Mouse (Mus musculus) forebrain, embryonic 12.5 days (tissue): ENCODE data around the gene Sez6. TPM values are rescaled to one million over a fixed set of nuclear protein-coding genes. Genes with fewer than 3 reads are reported as not detected.

Experiments
- ATAC-seq: fragments of 200-750 bp; cut with Nextera tagmentation; 2 replicates; pipeline ENCODE4 v1.8.0; 2017; ENCODE audit warnings: moderate TSS enrichment; ENCODE audit not compliant: low FRiP score
- H3K27ac ChIP-seq: fragments of 300-500 bp; sonication (generic); 2 replicates; pipeline ENCODE4 v1.5.1; 2016; ENCODE audit warnings: mild to moderate bottlenecking
- H3K27me3 ChIP-seq: fragments of 300-500 bp; sonication (generic); 2 replicates; pipeline ENCODE4 v1.6.1; 2016; ENCODE audit warnings: mild to moderate bottlenecking
- H3K36me3 ChIP-seq: fragments of 300-500 bp; sonication (generic); replicated peaks from 2 replicates; pipeline ENCODE4 v1.6.1; 2016; ENCODE audit warnings: mild to moderate bottlenecking
- H3K4me1 ChIP-seq: fragments of 300-500 bp; sonication (generic); 2 replicates; pipeline ENCODE4 v1.6.1; 2016
- H3K4me2 ChIP-seq: fragments of 300-500 bp; sonication (generic); 2 replicates; pipeline ENCODE4 v1.6.1; 2016; ENCODE audit warnings: mild to moderate bottlenecking, moderate library complexity
- H3K4me3 ChIP-seq: fragments of 300-500 bp; sonication (generic); replicated peaks from 2 replicates; pipeline ENCODE4 v1.5.1; 2016; ENCODE audit warnings: mild to moderate bottlenecking
- H3K9ac ChIP-seq: fragments of 300-500 bp; sonication (generic); 2 replicates; pipeline ENCODE4 v1.6.1; 2016; ENCODE audit warnings: mild to moderate bottlenecking
- H3K9me3 ChIP-seq: fragments of 300-500 bp; sonication (generic); 2 replicates; pipeline ENCODE4 v1.6.1; 2016
- WGBS: fragments of 180-500 bp; shearing (Covaris S2); methylation state at CpG from one replicate; pipeline ENCODE4 v1.1.7; 2016; 5-methylcytosine and 5-hydroxymethylcytosine counted together
- polyA plus RNA-seq: library from polyadenylated mRNA; unstranded; fragments of >200 nt; fragmentation: Nextera tagmentation; extraction: Ambion mirVana; gene quantifications from 2 replicates; pipeline ENCODE4 v1.2.1, GENCODE M21; 2016

Sez6 gene
- polyA plus RNA-seq, 1 experiment from 2014 or later: 54.0 TPM

DNA sequence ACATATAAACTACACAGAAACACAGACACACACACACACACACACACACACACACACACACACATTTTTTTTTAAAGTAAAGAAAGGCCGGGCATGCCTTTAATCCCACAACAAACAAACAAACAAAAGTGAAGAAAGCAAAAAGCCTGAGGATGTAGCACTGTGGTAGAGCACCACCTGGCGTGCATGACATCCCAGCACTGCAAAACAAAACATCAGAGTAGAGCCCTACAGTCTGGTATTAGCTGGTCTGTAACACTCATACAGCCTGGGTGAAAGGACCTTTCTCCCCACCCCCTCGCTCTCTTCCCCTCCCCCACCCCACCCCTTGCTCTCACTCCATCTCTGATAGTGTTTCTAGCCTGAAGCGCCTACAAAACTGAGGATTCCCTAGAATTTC lies 45.3 kb downstream of the Sez6 start:
- Histone ChIP-seq H3K9ac (no peak overlapping the region), H3K4me1 (0 out of 2 replicates have a peak, but pooled peaks cover 6% of the 10 kb centered on the region), H3K4me2 (no peak overlapping the region), H3K36me3 (peaks cover 10% of the 10 kb centered on the region; the same call in 1 of the 2 replicates), H3K27ac (no peak overlapping the region), H3K27me3 (peaks cover 62% of the 10 kb centered on the region), H3K4me3 (no peak overlapping the region), H3K9me3 (no peaks in the 10 kb centered on the region)
- no peak for ATAC-seq
- WGBS: 37% methylated on average over 4 of the region's 4 CpGs

DNA sequence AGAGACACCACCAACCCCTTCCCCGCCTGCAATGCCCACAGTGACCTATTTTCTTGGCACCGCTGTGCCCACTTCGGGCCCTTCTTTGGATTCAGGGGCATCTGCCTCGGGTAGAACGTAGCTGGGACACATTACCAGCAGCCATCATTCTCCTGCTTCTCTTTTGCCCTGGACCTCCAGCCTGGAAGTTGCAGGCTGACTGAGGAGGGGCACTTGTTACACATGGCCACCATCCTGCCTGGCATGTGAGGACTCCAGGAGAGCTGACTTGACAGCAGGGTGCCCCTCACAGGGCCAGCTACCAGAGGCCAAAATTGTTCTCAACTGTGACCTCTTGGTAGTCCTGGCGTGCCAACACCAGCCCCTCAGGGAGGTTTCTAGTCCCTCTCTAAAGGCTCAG lies 47.6 kb downstream of the Sez6 start:
- Histone ChIP-seq H3K4me2 (no peak overlapping the region), H3K4me1 (peaks cover 10% of the 10 kb centered on the region; the same call in 1 of the 2 replicates), H3K27ac (no peak overlapping the region), H3K9ac (no peak overlapping the region), H3K4me3 (no peak overlapping the region), H3K9me3 (no peaks in the 10 kb centered on the region), H3K27me3 (peaks cover 45% of the 10 kb centered on the region), H3K36me3 (peaks cover 10% of the 10 kb centered on the region; the same call in 1 of the 2 replicates)
- WGBS: 86% methylated on average over 6 of the region's 6 CpGs
- ATAC-seq: no peak

DNA sequence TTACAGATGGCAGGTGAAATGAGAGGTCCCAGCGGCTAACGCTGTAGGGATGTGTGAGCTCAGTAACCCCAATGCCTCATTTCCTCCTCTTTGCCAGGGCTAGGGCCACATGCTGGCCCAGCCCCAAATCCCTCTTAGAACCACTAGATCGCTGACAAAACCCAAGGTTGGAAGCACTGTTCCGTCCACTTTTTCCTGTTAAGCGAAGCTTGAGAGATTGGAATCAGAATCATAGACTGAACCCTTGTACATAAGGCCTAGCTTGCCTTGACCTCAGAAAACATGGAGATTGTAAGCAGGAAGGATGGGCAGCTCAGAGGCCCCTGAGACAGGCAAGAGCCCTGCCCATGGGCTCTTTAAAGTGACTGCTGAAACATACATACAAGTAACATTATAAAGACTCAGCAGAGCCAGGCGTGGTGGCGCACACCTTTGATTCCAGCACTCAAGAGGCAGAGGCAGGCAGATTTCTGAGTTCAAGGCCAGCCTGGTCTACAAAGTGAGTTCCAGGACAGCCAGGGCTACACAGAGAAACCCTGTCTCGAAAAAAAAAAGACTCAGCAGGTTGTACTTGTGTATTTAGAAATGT lies 48.7 kb downstream of the Sez6 start:
- Histone ChIP-seq H3K4me2 (no peak overlapping the region), H3K9ac (no peak overlapping the region), H3K9me3 (no peaks in the 10 kb centered on the region), H3K4me1 (peaks cover 10% of the 10 kb centered on the region; the same call in 1 of the 2 replicates), H3K36me3 (peaks cover 7% of the 10 kb centered on the region; the same call in 1 of the 2 replicates), H3K27ac (no peak overlapping the region), H3K4me3 (no peak overlapping the region), H3K27me3 (peaks cover 34% of the 10 kb centered on the region)
- 86% methylated on average over 8 of the region's 8 CpGs for WGBS
- no peak for ATAC-seq

DNA sequence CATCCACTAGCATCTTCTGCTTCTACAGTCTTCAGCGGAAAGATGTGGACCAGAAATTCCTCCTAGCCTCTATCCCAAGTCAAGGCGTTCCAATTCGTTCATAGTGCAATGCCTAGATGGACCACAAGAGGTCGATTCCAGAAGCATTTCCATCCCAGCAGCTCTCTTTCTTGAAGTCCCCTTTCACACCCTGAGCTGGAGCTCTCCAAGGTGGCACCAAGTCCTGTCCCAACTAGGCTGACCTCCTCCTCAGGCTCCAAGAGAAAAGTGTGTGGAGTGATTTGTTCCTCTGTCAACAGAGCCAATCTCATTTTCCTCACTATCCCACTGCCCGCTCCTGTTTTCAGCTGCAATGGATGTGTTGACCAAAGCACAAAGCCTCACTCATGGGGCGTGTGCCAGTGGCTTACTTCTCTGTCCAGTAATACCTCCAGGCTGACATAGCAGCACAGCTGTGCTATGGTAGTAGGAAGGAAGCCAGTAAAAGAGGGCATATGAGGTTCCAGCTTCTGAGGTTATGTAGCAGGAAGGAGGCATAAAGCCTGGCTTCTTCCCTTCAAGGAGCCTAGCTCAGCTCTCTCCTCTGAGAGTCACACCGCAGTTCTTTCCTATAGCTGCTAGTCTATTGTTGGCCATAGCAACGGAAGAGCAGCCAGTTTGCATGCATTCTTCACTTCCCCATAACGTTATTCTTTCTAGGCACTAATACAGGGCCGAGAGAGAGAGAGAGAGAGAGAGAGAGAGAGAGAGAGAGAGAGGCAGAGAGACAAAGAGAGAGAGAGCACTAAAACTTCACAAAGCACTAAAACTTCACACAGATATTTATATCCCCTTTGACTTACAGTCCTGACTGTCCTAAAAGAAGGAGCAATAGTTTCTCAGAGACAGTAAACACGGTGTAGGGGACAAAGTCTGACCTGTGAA lies 49.9 kb downstream of the Sez6 start:
- Histone ChIP-seq H3K4me1 (peaks cover 19% of the 10 kb centered on the region), H3K27ac (no peak overlapping the region), H3K36me3 (peaks cover 7% of the 10 kb centered on the region; the same call in 1 of the 2 replicates), H3K4me2 (no peak overlapping the region), H3K4me3 (no peak overlapping the region), H3K9me3 (no peaks in the 10 kb centered on the region), H3K9ac (no peak overlapping the region), H3K27me3 (peaks cover 22% of the 10 kb centered on the region)
- WGBS: 40% methylated on average over 11 of the region's 11 CpGs
- no peak for ATAC-seq

DNA sequence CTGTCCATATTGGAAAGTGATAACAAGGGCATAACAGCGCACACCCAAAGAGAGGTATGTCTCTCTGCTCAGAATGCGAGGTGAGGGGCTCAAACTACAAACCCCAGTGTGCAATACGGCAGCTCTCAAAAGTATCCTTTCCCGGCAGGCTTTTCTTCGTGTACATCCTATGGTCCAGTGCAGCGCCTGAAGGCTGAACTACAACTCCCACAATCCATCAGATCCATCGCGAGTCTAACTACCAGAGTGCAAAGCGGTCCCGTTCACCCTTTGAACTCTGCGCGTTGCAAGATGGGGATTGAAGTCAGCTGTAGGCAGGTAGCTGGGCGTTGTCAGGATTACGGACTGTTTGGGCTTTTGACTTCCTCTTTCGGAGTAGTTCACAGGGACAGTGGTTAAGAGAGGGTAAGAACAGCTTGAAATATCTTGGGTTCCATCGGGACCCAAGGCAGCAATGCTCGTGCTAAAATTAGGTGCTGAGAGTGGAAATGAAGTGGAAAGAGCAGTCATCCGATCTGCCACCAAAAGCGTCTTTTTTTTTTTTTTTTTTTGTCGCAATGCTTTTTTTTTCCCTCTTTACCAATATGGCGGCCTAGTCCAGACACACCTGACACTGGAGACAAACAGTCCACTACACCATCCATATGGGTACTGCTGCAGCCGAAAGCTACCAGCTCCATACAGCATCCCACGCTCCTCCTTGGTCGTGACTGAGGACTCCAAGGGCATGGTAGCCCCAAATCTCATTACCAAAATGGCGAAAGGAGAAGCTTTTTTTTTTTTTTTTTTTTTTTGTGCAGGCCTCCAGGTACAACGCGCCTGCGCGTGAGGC lies 51.2 kb downstream of the Sez6 start:
- ATAC-seq: peak; percentile 89
- Histone ChIP-seq H3K27ac (peak overlapping the region; percentile 96), H3K9ac (no peak overlapping the region; the same call in 1 of the 2 replicates), H3K36me3 (peaks cover 19% of the 10 kb centered on the region), H3K4me2 (peak overlapping the region; percentile 85), H3K27me3 (peaks cover 10% of the 10 kb centered on the region), H3K4me1 (peaks cover 30% of the 10 kb centered on the region), H3K9me3 (no peaks in the 10 kb centered on the region), H3K4me3 (peak overlapping the region; percentile 100)
- under 1% methylated on average over 29 of the region's 29 CpGs for WGBS

DNA sequence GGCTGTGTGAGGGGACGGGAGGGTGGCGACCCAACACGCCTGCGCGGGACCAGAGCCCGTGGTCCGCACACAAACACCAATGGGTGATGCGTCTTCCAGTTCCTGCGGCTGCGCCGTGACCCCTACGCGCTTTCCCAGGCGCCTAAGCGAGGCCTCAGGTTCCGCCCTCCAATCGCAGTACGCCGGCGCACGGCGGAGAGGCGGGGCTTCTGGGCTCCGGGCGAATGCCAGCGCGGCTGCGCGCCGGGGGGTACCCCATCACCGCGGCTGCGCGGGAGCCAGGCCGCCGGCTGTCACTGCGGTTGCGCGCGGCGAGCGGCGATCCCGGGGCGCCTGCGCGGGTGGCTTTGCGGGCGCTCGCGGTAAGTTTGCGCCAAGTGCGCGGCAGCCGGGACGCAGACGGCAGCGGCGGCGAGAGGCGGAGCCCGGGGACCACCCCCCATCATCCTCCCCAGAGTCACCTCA lies 51.9 kb downstream of the Sez6 start, which contains the start of gene Phf12:
Gene Phf12, plus strand, starts transcription at position 314 of the 465 bp plus-strand sequence.
- H3K4me2 ChIP-seq: peak within 1 kb of the TSS; percentile 85
- under 1% methylated on average over 59 of the region's 62 CpGs for WGBS
- peaks cover 20% of the 10 kb centered on the region for H3K36me3 ChIP-seq
- H3K9me3 ChIP-seq: no peaks in the 10 kb centered on the region
- peak within 1 kb of the TSS; percentile 100 for H3K4me3 ChIP-seq
- peak within 1 kb of the TSS; percentile 96 for H3K27ac ChIP-seq
- H3K27me3 ChIP-seq: peaks cover 3% of the 10 kb centered on the region
- peak; percentile 89 for ATAC-seq
- peak within 1 kb of the TSS; percentile 100 for H3K9ac ChIP-seq
- peaks cover 30% of the 10 kb centered on the region for H3K4me1 ChIP-seq

DNA sequence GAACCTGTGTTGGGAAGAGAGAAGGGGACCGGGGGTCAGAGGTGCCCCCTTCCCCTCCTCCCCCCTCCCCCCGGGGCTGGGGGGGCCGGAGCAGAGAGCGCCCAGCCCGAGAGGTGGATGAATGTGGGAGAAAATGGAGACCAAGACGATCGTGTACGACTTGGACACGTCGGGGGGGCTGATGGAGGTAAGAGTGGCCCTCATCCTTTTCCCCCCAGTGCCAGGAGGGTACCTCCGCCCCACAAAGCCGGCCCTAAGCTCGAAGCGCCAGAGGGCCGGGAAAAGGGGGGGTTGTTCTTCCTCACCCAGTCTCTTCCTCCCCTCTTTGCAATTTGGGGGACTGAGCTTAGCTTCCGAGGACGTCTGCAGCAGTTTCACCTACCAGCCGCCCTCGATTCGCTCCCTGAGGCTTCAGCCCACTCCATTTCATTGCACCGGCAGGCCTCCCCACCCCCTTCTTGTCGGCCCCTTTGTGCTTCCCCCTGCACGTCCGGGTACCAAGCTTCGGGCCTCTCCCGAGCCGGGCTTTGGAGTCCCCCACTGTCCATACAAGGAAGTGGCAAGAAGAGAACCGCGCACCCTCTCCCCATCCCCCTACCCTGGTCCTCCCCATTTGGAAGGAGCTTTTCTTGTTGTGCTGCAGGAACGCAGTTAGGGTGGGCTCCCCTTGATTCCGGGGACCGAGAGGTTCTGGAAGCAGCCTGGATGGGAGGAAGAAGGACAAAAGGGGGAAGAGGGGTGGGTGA lies 52.8 kb downstream of the Sez6 start:
- Histone ChIP-seq H3K27me3 (no peaks in the 10 kb centered on the region), H3K4me2 (peak overlapping the region; percentile 85), H3K27ac (peak overlapping the region; percentile 94), H3K36me3 (peaks cover 24% of the 10 kb centered on the region), H3K4me1 (peaks cover 30% of the 10 kb centered on the region), H3K4me3 (peak overlapping the region; percentile 100), H3K9me3 (no peaks in the 10 kb centered on the region), H3K9ac (peak overlapping the region; percentile 100)
- ATAC-seq: no peak
- under 1% methylated on average over 24 of the region's 32 CpGs for WGBS

DNA sequence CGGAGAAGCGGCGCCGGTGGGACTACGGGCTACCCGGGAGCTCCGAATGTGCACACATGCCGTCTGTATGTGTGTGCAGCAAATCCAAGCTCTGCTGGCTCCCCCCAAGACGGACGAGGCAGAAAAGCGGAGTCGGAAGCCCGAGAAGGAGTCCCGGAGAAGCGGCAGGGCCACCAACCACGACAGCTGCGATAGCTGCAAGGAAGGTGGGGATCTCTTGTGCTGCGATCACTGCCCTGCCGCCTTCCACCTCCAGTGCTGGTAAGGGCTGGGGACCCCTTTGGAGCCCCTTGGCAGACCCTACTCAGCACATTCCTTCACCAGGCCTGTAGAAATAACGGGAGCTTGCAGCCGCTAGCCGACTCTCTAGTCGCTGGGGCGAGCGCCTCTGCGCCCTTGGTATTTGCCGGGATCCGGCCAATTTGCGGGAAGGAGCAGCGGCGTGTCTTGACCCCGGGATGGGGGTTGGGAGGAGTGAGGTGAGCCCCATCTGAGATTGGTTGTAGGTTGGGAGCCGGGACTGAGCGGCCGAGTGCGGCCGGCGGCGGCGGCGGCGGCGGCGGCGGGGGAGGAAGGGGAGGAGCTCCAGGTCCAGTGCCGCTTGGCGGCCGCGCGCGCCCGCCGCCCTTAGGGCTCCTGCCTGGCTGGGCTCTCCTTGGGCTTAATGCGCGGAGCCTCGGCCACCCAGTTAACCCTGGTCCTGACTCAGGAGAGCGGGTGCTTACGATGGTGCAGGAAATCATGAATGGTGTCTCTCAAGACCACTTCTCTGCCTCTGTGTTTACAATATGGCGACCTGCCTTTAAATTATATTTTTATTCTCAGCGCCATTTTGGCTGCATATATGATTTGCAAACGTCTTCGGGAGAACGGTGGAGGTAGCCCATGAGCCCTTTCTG lies 53.6 kb downstream of the Sez6 start:
- peak overlapping the region; percentile 100 for H3K4me3 ChIP-seq
- whole genome bisulfite sequencing: under 1% methylated on average over 53 of the region's 63 CpGs
- ATAC-seq: peak; percentile 9; the same call in 1 of the 2 replicates
- H3K9me3 ChIP-seq: no peaks in the 10 kb centered on the region
- H3K4me2 ChIP-seq: peak overlapping the region; percentile 85
- peak overlapping the region; percentile 100 for H3K9ac ChIP-seq
- H3K27ac ChIP-seq: peak overlapping the region; percentile 94
- H3K36me3 ChIP-seq: peaks cover 32% of the 10 kb centered on the region
- H3K4me1 ChIP-seq: peaks cover 30% of the 10 kb centered on the region
- no peaks in the 10 kb centered on the region for H3K27me3 ChIP-seq

DNA sequence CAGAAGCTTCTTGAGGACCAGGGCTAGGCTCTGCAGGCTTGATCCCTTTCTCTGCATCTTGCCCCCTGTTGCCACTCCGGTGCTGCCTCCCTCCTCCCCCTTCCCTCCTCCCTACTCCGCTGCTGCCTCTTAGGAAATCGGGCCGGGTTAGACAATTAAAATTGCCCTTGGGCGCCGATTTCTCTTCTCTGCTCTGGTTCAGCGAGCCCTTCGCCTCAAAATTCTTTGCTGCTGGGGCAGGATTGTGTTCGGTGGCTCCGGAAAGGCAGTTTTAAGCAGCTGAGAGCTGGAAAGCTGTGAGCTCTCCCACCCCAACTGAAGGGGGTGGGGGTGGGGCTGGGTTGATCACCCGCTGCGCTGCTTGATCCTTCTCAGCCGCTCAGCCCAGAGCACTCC lies 54.2 kb downstream of the Sez6 start:
- Histone ChIP-seq H3K27me3 (no peaks in the 10 kb centered on the region), H3K36me3 (peaks cover 37% of the 10 kb centered on the region), H3K9me3 (no peaks in the 10 kb centered on the region), H3K4me1 (peaks cover 30% of the 10 kb centered on the region), H3K9ac (peak overlapping the region; percentile 100), H3K4me3 (peak overlapping the region; percentile 100), H3K4me2 (peak overlapping the region; percentile 85), H3K27ac (peak overlapping the region; percentile 94)
- 0% methylated on average over 13 of the region's 13 CpGs for WGBS
- ATAC-seq: no peak

DNA sequence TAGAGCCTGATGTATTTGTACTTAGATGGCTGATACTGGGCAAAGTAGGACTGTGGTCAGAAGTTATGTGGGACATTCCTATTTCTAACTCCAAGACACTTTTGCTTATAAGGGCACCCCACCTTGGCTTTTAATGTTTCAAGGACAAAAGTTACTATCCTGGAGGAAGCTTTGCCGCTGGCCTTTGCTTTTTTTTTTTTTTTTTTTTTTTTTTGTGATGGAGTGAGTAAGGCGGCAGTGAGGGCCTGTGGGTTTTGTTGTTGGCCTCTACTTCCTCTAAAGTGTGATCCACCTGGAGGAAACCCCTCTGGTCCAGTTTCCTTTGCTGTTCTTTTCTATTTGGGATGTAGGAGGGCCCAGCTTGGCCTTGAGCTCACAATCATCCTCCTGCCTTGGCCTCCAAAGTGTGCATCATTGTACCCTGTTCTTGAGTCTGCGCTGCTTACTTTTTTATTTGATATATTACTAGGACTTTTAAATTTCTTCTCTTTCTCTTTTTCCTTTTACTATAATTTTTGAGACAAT lies 55.0 kb downstream of the Sez6 start:
- Histone ChIP-seq H3K36me3 (peaks cover 44% of the 10 kb centered on the region), H3K9me3 (no peaks in the 10 kb centered on the region), H3K4me2 (peak overlapping the region; percentile 85), H3K4me1 (peaks cover 24% of the 10 kb centered on the region), H3K27me3 (no peaks in the 10 kb centered on the region), H3K27ac (peak overlapping the region; percentile 94), H3K4me3 (peak overlapping the region; percentile 100), H3K9ac (peak overlapping the region; percentile 100)
- no peak for ATAC-seq
- 81% methylated on average over 3 of the region's 3 CpGs for WGBS
